Mouse (Mus musculus) heart, adult 18-20 months (tissue): ENCODE results near the gene Havcr2. TPM values are rescaled to one million over a fixed set of nuclear protein-coding genes. Genes with fewer than 3 reads are reported as not detected.
"Not testable (repeated sequence)": the region's sequence is repeated elsewhere in the genome, so short reads cannot be mapped to it uniquely, and the experiment has no call there.

Source experiments
- DNase-seq, 2 experiments: peaks; one replicate each; pipeline ENCODE4 v3.0.0; 2021 to 2022; ENCODE audit warnings: mixed read lengths in 1 of 2
- long read RNA-seq, 2 experiments: library from polyadenylated mRNA; stranded (forward); transcript quantifications; one replicate each; pipeline ENCODE4 v2.0.0; 2021
- total RNA-seq, 2 experiments: library from RNA; stranded (reverse); gene quantifications; 2 replicates each; pipeline ENCODE4 v1.2.3; 2021

Havcr2 gene
- under 1 TPM; 0.47 to 0.54 TPM for total RNA-seq
- long read RNA-seq, experiment 1, partial matches to known transcripts: 0 of 17 reads
- long read RNA-seq, experiment 1, other reads (novel, unspliced or antisense): 17 of 17 reads
- long read RNA-seq, experiment 2, partial matches to known transcripts: 0 of 17 reads
- long read RNA-seq, experiment 2, other reads (novel, unspliced or antisense): 17 of 17 reads

DNA sequence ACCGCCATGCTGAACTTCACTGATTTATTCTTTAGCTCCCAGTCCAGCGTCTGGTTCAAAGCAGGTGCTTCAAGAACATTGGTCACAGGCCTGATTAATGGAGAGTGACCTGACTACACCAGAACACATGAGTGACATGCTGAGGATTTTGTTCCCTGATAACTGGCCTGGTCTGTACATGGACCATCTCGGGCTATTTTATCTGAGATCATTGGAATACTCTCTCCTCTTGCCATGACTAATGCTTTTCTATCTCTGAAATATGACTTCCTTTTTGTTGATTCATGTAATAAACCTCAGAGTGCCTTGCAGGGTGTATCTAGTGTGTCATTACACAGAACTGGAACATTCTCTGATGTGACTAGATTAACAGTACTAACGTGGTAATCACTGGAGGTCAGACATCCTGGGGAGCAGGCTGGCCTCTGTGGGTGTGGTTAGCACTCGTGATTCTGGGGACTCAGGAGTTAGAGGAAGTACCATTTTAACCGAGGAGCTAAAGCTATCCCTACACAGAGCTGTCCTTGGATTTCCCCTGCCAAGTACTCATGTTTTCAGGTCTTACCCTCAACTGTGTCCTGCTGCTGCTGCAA, at the start of gene Havcr2:
TSS of gene Havcr2 (plus strand) at position 483 of the 593 bp plus-strand sequence.
- DNase-seq: peak in 1 of 2 experiments; percentile 34

- no peak for DNase-seq
These were observed 49.7 kb upstream of the Havcr2 start for GRCm38 (mm10) chr11:46404986-46405385.

GRCm38 (mm10) chr11:46406721-46407120, 48.0 kb upstream of the Havcr2 start:
- no peak for DNase-seq

DNA sequence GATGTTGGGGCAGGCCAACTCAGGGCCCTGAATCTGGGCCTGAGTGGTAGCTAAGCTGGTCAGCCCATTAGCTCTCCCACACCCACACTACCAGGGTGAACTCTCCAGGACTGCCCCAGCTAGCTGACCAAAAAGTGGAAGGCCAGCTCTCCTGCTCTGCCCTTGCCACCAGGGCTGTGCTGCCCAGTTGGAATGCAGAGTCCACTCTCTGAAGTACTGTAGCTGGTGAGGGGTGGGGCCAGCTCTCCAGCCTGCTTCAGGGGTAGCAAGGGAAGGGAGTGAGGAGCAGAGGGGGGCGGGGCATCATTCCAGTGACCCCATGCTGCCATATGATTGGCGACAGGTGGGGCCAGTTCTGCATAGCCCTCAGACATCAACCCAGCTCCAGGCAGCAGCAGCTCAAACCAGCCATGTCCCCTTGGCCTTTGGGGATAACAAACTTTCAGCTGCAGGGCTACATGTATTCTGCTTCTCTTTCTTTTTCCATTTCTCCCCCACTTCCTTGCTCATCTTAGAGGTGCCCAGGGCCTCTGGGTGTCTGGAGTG, 44.6 kb upstream of the Havcr2 start:
- DNase-seq: no peak

DNA sequence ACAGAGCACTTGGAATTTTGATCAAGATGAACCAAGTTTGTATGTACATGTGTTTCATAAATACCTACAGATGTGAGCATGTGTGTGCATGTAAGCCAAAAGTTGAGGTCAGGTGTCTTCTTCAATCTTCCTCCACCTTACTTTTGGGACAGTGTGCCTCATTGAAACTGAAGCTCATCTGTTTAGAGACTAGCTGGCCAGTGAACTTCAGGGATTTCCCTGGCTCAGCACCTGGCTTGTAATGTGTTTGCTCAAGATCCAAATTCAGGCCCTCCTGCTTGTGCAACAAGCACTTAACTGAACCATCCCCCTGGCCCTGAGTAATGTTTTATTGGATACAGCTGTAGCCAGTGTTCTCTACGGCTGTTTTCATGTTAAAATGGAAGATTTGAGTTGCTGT, 36.3 kb upstream of the Havcr2 start:
- DNase-seq: no peak

DNA sequence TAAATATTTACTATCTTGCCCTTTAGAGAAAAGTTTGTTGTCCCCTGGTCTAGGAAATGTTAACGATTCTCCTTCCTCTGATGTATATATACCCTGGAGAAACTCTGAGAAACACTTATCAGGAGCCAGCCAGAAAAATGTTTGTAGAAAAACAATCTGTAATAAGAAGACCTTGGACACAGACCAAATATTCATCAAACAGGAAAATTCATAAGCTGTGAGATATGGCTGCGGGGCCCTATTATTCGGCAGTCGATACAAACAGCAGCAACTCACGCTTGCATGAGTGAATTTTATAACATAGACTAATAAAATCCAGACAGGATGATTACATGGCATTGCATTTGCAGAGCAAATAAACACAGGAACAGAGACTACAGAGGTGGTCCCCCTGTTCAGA, 35.9 kb upstream of the Havcr2 start:
- no peak for DNase-seq

DNA sequence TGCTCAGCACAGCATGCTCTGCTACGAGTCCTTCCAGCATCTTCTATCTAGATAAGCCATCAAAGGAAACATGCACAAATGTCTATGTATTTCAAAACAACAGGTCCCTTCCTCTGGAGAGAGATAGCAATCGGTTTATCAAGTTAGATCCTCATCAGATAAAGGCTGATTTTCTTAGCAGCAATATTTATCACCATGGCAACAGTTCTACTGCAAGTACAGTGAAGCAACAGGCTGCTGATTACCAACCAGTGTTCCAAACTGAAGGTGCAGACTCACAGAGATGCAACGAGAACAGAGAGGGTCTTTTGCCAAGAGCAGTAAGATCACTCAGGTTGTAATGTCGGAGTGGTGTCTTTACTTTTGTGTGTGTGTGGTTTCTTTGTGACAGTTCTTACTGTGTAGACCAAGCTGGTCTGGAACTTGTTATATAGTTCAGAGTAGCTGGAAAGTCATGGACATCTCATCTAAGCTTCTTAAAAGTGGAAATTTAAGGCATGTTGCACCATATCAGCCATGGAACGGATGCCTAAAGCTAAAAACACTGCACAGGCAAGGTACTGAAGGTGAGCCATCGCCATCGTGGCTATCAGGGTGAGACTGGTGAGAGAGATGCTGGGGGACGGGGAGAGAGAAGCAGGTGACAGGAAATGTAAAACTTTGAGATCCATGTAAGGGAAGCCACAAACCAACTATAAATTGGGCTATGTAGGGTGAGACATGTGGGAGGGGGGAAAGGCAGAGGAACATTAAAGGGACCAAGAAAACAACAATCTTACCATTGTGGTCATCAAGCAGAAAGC, 33.4 kb upstream of the Havcr2 start:
- DNase-seq: no peak

GRCm38 (mm10) chr11:46428131-46428530, 26.6 kb upstream of the Havcr2 start:
- DNase-seq: not testable (repeated sequence)

GRCm38 (mm10) chr11:46430123-46430522, 24.6 kb upstream of the Havcr2 start:
- no peak for DNase-seq

- peak; percentile 69 to 84 for DNase-seq
These were observed 23.6 kb upstream of the Havcr2 start for GRCm38 (mm10) chr11:46431129-46431528.

DNA sequence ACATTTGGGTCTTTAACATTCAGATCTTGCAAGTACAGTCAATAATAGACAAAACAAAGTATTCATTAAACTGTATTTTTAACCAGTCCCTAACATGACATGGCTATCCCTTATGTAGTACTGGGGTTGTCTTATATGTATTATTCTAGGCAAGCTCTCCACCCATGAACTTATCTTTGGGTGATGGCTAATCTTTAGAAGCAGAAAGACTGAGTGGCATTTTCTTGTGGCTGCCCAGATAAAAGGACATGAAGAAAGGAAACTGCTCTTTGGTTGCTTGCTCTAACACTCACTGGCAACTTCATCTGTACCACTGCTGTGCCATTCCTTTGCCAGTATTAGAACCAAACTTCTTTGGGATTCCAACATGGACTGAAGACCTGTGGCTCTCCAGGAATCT, 19.4 kb upstream of the Havcr2 start:
- DNase-seq: no peak

DNA sequence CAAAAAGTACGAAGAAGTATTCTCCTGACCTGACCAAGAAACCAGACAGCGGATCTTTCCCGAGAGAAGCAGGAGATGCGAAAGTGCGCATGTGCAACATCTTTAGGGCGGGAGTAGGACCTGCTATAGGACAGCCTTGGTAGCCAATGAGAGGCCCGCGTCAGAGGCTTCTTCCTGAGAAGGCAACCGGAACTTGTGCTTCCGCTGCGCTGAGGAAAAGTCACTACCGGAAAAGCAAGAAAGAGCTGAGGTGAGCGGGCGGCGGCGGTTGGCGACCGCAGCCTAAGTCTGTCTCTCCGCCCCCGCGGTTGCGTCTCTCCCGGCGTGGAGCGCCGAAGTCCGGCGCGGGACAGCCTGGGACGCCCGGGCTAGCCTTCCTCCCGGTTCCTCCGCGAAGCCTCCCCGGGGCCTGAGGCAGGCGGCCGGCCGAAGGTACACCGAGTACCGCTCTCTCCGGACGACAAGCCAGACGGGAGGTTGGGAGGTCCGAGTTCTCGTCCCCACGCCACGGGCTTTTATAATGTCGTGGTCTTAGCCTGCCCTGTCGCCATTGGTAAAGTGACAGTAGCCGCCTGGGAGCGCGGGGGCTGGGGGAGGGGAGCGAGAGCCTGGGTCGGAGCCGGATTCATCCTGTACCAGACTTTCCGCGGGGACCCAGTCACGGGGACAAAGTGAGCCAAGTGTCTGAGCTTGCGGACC, 17.8 kb upstream of the Havcr2 start, which contains the start of gene Med7:
TSS of gene Med7 (plus strand) at position 166 of the 699 bp plus-strand sequence.
- DNase-seq: peak; percentile 96 to 98

DNA sequence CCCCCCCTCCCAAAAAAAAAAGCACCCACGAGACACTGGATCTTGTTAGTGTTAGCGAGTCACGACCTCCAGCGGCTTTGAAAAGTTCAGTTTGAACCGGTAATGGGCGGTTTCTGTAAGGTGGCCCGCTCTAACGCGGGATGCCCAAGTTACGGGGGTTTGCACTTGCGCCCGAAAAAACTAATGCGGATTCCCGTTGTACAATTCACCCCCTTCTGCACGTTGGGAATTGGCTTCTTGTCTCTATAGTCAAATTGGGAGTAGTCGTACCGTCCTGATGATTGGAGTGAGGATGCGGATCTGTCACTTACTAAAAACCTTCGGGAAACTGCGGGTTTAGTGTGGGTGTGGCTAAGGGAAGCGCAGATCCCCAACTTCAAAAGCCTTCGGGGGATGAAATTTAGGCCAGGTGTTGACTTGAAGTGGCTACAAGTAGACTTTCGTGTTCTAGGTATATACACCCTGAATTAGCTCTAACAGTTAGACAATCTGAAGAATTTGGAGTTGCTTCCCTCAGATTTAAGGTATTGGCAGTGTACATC, 17.2 kb upstream of the Havcr2 start:
- peak in 1 of 2 experiments; percentile 38 for DNase-seq

- no peak for DNase-seq
These were observed 15.7 kb upstream of the Havcr2 start for GRCm38 (mm10) chr11:46439005-46439543.

- no peak for DNase-seq
These were observed 13.0 kb upstream of the Havcr2 start for GRCm38 (mm10) chr11:46441774-46442173.

GRCm38 (mm10) chr11:46443152-46443551, 11.6 kb upstream of the Havcr2 start:
- DNase-seq: no peak

- no peak for DNase-seq
These were observed 10.8 kb upstream of the Havcr2 start for GRCm38 (mm10) chr11:46443979-46444378.

- no peak for DNase-seq
These were observed 8.6 kb upstream of the Havcr2 start for GRCm38 (mm10) chr11:46446150-46446549.

DNA sequence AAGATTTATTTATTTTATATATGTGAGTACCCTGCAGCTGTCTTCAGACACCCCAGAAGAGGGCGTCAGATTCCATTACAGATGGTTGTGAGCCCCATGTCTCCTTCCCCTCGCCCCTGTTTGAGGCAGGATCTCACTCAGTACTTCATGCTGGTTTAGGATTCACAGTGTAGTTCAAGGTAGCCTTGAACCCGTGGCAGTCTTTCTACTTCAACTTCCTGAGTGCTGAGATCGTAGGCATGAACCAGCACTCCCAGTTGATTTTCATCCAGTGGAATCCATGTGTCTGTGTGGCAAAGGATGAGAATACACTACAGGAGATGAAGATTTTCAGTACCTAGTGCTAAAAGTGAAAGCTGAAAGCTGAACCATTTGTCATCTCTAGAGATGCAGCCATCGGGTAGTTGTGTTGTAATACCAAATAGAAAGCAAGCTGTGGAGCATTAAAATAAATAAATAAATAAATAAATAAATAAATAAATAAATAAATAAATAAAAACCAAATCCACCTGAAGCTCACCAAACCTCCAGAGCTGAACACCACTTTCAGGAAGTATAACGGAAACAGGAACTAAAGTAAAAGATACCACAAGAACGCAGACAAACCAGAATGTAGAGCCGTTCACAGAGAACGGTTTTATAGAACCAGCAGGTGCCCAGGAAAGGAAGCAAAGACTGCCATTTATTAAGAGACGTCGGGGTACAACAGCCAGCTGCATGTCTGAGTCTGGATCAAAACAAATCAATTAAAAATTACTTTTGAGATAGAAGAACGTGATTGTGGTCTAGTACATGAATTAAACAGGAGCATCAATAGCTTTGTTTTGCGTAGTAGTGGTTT, 6.9 kb upstream of the Havcr2 start:
- DNase-seq: no peak

DNA sequence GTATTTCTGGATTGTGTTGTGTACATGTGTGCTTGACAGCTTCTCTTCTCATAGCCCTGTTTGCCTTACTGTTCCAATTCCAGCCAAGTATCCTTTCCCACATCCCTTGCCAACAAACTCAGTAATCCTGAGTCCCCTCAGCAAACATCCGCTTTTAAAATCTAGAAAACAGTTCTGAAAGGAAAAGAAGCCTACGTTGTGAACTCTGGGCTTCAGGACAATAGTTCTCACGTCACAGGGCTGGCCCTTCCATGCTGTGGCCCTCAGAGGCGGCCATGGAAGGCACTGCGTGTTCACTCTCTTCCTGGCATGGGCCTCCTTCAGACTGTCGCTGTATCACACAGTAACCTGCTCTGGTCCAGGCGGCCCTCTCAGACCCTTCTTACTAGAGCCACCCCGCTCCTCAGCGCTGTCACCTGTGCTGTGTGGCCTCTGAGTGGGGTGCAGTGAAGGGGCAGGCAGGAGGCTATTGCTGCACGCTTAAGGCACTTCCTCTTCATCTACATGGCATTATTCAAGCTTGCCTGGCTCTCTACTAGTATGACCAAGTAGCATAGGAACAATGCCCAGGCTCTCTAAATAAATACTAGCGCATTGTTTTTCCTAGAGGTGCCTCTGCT, 5.2 kb upstream of the Havcr2 start:
- peak in 1 of 2 experiments; percentile 23 for DNase-seq
